Mouse (Mus musculus) frontal cortex, postnatal 25 days (tissue): ENCODE data around the gene Rrp12.
"Not testable (repeated sequence)": the region's sequence is repeated elsewhere in the genome, so short reads cannot be mapped to it uniquely, and the experiment has no call there.

Experiments
- DNase-seq, 2 experiments: peaks; one replicate each; pipeline ENCODE4 v3.0.0; 2022; ENCODE audit warnings: low spot score in 2 of 2

The Rrp12 gene

GRCm38 (mm10) chr19:41906311-41907078 lies 10.5 kb upstream of the Rrp12 start:
- DNase-seq, result no peak

DNA sequence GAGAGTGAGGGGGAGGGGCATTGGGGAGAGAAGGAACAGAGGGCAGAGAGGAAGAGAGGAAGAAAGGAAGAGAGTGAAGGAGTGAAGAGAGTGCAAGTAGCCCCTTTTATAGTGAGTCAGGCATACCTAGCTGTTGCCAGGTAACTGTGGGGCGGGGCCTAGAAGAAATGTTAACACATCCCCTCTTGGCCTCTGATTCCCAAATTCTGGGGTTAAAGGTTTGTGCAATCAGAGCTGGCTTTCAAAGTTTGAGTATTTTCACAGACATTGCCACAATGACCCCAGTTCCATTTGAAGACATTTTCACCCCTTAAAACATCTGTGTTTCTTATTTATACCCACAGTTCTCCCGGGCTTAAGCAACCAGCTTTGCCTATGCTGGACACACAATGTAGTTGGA lies 9.3 kb upstream of the Rrp12 start:
- no peak for DNase-seq

DNA sequence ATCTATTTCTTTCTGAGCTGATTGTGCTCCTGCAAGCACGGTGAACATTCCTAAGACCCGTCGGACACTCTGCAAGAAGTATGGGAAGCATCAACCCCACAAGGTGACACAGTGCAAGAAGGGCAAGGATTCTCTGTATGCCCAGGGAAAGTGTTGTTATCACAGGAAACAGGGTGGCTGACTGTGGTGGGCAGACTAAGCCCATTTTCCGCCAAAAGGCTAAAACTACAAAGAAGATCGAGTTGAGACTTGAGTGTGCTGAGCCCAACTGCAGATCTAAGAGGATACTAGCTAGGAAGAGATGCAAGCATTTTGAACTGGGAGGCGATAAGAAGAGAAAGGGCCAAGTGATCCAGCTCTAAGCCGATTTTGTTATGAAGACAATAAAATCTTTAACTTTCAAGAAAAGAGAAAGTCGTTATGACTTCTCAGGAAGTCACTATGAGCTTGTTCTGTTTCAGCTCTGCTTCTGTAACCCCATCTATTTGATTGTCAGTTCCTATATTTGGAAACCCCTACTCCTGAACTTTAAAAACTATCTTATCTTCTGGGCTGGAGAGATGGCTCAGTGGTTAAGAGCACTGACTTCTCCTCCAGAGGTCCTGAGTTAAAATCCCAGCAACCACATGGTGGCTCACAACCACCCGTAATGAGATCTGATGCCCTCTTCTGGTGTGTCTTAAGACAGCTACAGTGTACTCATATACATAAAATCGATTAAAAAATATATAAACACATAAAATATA lies 7.0 kb upstream of the Rrp12 start:
- DNase-seq, result no peak

- DNase-seq, result no peak
These were observed 5.7 kb upstream of the Rrp12 start for GRCm38 (mm10) chr19:41901696-41902095.

DNA sequence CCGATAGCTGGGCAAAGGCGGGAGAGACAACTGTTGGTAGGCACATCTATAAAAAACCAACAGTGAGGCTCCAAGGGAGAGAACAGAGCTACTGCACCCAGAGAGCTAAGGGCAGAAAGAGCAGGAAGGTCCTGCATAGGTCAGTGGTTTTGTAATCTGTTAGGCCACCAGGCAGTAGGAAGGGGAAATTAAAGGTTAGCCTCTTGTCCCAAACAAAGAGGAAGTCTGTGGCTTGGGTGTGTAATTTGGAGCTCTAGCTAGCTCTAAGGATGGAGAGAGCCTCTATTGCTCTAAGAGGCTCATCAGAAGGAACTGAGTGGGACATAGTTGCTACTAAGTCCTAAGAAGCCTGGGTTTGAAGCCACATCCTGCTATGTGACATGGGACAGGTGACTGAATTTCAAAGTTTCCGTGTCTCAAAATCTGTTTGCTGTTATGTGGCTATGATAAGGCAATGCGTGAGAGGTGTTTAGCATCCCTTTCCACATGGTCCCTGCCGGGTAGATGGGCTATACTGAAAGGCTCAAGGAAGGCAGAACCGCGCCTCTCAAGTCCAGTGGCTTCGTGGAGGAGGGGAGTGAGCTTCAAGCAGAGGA lies 4.6 kb upstream of the Rrp12 start:
- no peak for DNase-seq

DNA sequence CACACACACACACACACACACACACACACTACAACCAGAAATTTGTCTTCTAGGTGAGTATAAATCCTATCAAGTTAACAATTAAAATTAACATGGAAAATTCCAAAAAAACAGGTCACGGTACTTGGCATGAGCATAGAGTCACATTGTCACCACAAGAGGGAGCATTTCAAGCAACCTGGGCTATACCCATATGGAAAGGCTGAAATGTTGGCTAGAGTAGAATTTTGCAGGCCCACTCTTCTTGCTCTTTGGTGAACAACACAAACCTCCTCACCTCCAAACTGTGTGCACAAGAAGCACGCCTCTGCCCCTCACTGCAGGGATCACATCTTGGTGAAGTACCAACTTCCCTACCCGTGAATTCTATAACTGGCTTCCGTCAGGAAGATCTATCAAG lies 2.9 kb upstream of the Rrp12 start:
- DNase-seq, result no peak

- DNase-seq, result no peak
These were observed 342 bp upstream of the Rrp12 start for GRCm38 (mm10) chr19:41896319-41896711.

DNA sequence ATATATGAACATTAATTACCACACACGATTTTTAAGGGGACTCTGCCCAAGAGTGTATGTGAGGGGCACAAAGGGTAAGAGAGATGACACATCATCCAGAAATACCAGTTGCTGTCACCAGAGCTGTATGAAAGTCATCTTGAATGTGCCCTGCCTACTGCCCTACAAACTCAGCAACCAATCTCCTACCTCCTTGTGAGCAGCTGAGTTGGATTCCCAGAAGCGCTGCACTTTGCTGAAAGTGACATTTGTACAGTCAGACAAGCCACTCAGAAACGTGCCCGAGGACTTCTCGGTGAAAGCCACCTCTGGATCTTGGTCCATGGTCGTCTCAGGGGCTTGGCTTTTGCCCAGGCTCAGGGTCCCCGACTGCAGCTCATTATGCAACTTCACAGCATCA lies 1.0 kb downstream of the Rrp12 start:
- no peak for DNase-seq

GRCm38 (mm10) chr19:41888191-41888590 lies 7.8 kb downstream of the Rrp12 start:
- DNase-seq, result no peak

DNA sequence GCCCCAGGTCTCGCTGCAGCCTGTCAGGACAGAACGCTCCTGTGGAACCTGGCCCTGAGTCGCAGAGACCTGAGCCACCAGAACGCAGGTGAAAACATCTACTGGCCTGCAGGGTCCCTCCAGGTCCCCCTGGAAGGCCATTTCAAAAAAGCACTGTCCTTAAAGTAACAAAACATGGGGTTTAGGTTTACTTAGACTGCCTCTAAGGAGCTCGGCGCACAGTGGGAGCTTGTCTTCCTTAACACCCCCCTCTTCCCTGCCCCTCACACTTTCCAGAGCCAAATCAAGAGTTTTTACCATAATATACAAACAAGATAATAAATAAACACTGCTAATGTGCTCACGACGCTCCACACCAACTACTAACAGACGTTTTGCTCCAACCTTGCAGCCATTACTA lies 12.1 kb downstream of the Rrp12 start:
- no peak for DNase-seq

- no peak for DNase-seq
These were observed 14.1 kb downstream of the Rrp12 start for GRCm38 (mm10) chr19:41881842-41882241.

DNA sequence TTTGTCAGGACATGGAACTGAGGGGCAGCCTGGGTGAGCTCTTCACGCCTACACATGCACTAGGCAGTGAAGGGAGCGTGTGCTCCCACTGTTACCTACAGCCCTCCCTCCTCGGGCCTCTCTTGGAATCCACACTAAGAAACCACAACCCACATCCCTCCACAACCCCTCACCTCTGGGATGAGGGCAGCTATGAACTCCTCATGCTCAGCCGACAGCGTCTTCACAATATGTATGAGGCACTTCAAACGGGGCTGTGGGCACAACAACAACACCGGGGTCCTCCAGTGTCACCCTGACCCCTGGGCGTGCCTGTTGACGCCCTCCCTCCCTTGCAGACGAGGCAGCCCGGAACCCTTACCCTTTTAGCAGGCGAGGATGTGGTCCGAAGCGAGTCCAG lies 21.6 kb downstream of the Rrp12 start:
- DNase-seq, result no peak

DNA sequence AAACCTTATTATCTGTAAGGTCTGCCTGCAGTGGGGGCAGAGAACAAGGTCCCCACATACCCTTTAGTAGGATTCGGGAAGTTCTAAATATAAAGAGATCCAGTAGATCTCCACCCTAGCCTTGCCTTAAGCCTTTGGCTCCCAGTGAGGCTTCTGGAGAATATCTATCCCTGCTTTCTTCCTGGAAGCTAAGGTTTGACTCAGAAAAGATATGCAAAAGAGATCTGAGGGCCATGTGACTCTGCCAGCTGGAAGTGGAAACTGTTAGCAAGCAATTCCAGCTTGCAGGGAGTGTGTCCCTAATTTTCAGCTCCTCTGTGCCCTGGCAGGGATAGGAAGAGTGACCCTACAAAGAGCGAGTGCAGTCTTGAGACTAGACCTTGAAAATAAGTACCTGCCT lies 23.7 kb downstream of the Rrp12 start:
- DNase-seq, result no peak

- not testable (repeated sequence) for DNase-seq
These were observed 26.0 kb downstream of the Rrp12 start for GRCm38 (mm10) chr19:41869946-41870345.

GRCm38 (mm10) chr19:41869296-41869695 lies 26.7 kb downstream of the Rrp12 start:
- no peak for DNase-seq

- no peak for DNase-seq
These were observed 29.3 kb downstream of the Rrp12 start for GRCm38 (mm10) chr19:41866707-41867106.

GRCm38 (mm10) chr19:41857816-41858310 lies 38.1 kb downstream of the Rrp12 start:
- DNase-seq, result no peak

GRCm38 (mm10) chr19:41857086-41857762 lies 38.7 kb downstream of the Rrp12 start:
- no peak for DNase-seq

GRCm38 (mm10) chr19:41852423-41852822 lies 43.5 kb downstream of the Rrp12 start:
- DNase-seq, result no peak

DNA sequence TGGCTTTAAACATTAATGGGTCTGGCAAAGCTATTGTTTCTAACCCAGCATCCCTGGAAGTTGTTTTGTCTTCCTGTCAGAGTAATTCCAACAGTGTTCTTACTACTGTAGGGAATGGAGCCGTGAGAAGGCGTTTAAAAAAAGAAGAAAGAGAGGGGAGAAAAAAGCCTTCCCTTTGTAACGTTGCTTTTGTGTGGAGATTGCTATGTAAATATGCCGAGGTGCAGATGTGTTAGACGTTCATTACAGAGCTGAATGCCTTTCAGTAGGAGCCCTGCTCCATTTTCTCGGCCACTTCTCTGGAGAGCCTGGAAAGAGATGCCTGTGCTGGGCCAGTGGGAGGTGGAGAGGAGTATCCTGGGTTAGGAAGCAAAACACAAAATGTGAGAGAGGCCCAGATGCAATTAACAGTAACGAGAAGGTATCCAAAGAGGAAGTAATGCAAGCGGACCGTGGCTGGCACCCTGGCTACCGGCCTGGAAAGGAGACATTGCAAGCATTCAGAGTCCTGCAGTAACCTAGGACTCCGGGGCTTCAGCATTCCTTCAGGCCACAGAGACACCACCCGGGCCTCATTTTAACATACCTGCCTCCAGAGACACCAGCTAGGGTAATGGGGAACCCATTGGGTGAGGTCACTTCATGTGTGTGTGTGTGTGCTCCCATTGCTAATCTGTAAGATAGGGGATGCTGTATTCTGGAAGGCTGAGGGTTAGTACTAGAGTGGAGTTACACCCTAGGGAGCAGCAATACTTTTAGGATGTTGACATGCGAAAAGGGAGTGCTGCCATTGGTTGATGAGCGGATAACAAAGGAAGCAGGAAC lies 45.0 kb downstream of the Rrp12 start:
- no peak for DNase-seq

DNA sequence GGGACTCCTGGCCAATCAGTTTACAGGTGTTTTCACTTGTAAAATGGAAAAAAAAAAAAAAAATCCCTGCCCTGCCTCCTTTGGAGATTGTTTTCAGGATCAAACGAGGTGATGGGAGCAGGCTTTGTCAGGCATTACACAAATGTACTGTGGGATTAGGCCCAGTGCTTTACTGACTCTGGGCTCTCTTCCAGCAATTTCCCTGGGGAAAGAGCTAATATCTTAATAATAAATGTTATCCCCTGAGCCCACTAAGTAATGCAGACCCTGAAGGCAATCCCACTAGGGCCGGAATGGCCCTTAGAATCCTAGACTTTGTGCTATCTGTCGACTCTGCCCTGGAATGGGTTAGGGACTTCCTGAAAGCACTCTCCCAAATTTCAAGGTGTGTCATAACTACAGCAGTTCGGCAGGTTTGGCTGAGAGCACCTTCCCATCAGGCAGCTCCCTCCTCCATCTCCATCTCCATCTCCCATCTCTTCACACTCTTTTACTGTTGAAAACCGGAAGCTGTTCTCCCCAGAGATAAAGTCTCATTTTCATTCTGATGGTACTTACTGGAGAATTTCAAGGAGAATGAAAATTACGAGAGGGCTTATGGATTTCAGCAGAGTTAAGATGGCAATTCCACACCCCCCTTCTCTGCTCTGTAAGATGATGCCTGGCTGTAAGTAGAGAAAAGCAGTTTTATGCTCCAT lies 45.8 kb downstream of the Rrp12 start:
- DNase-seq, result no peak
